Mouse (Mus musculus) macrophage (primary cell): ENCODE data around the gene Olfr960. TPM values are rescaled to one million over a fixed set of nuclear protein-coding genes. Genes with fewer than 3 reads are reported as not detected.

Experiments used
- H3K27ac ChIP-seq: fragments of 350-480 bp; formaldehyde crosslinking; 2 replicates; pipeline ENCODE4 v1.9.0; 2021
- H3K36me3 ChIP-seq: fragments of 350-480 bp; formaldehyde crosslinking; 2 replicates; pipeline ENCODE4 v1.9.0; 2021; ENCODE audit errors: inconsistent target
- H3K4me3 ChIP-seq: fragments of 350-480 bp; formaldehyde crosslinking; 2 replicates; pipeline ENCODE4 v1.9.0; 2021; ENCODE audit errors: inconsistent target
- H3K79me2 ChIP-seq: fragments of 350-480 bp; formaldehyde crosslinking; 2 replicates; pipeline ENCODE4 v1.9.0; 2021; ENCODE audit errors: inconsistent target
- WGBS: methylation state at CpG from one replicate; pipeline ENCODE4 v1.1.7; 2026; ENCODE audit warnings: inconsistent platforms; ENCODE audit not compliant: missing documents; 5-methylcytosine and 5-hydroxymethylcytosine counted together
- polyA plus RNA-seq: library from polyadenylated mRNA; stranded (reverse); fragments of 250-400 nt; gene quantifications from 3 replicates; pipeline ENCODE4 v1.2.4, GENCODE M21; 2018; ENCODE audit warnings: inconsistent platforms
- total RNA-seq, 78 experiments: library from RNA; depleted of rRNA; stranded (reverse); fragments of 250-400 nt; gene quantifications; 1 replicate in 9 of 78; 2 replicates in 24 of 78; 3 replicates in 43 of 78; 4 replicates in 2 of 78; pipeline ENCODE4 v1.2.4; 2018; ENCODE audit warnings: inconsistent platforms in 56 of 78

Gene Olfr960
- total RNA-seq (2018; cell fraction: chromatin; rRNA removed) = not detected
- not detected for total RNA-seq (2018; cell fraction: cytosol; rRNA removed)
- not detected for total RNA-seq (2018; cell fraction: nucleus; rRNA removed)
- not detected in 3 replicates for polyA plus RNA-seq

GRCm38 (mm10) chr9:39621073-39621472 lies at the start of gene Olfr960:
Gene Olfr960, plus strand, starts transcription at chr9:39621373.
- Histone ChIP-seq H3K36me3 (no peaks in the 10 kb centered on the region), H3K4me3 (no peak within 1 kb of the TSS), H3K79me2 (no peaks in the 10 kb centered on the region), H3K27ac (no peak within 1 kb of the TSS)
- 82% methylated on average over 1 of the region's 1 CpGs for WGBS

GRCm38 (mm10) chr9:39575469-39575868 lies 45.7 kb upstream of the Olfr960 start, which contains the start of gene Olfr959:
Gene Olfr959, minus strand, starts transcription at chr9:39575569.
- Histone ChIP-seq H3K36me3 (no peaks in the 10 kb centered on the region), H3K4me3 (no peak within 1 kb of the TSS), H3K27ac (no peak within 1 kb of the TSS), H3K79me2 (no peaks in the 10 kb centered on the region)
- WGBS = 82% methylated on average over 3 of the region's 3 CpGs

GRCm38 (mm10) chr9:39577050-39577449 lies 44.1 kb upstream of the Olfr960 start:
- Histone ChIP-seq H3K27ac (no peak overlapping the region), H3K4me3 (no peak overlapping the region), H3K36me3 (no peaks in the 10 kb centered on the region), H3K79me2 (no peaks in the 10 kb centered on the region)
- WGBS = 86% methylated on average over 5 of the region's 5 CpGs

- WGBS = 2% methylated on average over 16 of the region's 19 CpGs
- H3K4me3 ChIP-seq = no peak overlapping the region
These were observed 18.4 kb upstream of the Olfr960 start for GRCm38 (mm10) chr9:39602536-39603332.

GRCm38 (mm10) chr9:39603333-39603845 lies 17.8 kb upstream of the Olfr960 start:
- Histone ChIP-seq H3K36me3 (no peaks in the 10 kb centered on the region), H3K79me2 (no peaks in the 10 kb centered on the region), H3K27ac (no peak overlapping the region), H3K4me3 (no peak overlapping the region)
- 11% methylated on average over 9 of the region's 9 CpGs for WGBS

More at GRCm38 (mm10) chr9:39602536-39603332, 18.4 kb upstream of the Olfr960 start:
- Histone ChIP-seq H3K79me2 (no peaks in the 10 kb centered on the region), H3K27ac (no peak overlapping the region), H3K36me3 (no peaks in the 10 kb centered on the region)

- WGBS = 4% methylated on average over 8 of the region's 8 CpGs
- H3K4me3 ChIP-seq = no peak within 1 kb of the TSS
These were observed 17.1 kb upstream of the Olfr960 start, which contains the start of gene AW551984 for GRCm38 (mm10) chr9:39603999-39604453. Gene AW551984, minus strand, starts transcription at chr9:39604403.

GRCm38 (mm10) chr9:39608497-39608896 lies 12.7 kb upstream of the Olfr960 start:
- no peaks in the 10 kb centered on the region for H3K36me3 ChIP-seq
- H3K79me2 ChIP-seq = no peaks in the 10 kb centered on the region
- no peak overlapping the region for H3K27ac ChIP-seq
- no peak overlapping the region for H3K4me3 ChIP-seq

More at GRCm38 (mm10) chr9:39603999-39604453, 17.1 kb upstream of the Olfr960 start, which contains the start of gene AW551984:
- Histone ChIP-seq H3K27ac (no peak within 1 kb of the TSS), H3K79me2 (no peaks in the 10 kb centered on the region), H3K36me3 (no peaks in the 10 kb centered on the region)

- no peak within 1 kb of the TSS for H3K4me3 ChIP-seq
- no peaks in the 10 kb centered on the region for H3K36me3 ChIP-seq
- no peaks in the 10 kb centered on the region for H3K79me2 ChIP-seq
- no peak within 1 kb of the TSS for H3K27ac ChIP-seq
- WGBS = 90% methylated on average over 3 of the region's 3 CpGs
These were observed 10.8 kb upstream of the Olfr960 start, which contains the start of gene Olfr148 for GRCm38 (mm10) chr9:39610355-39610754. Gene Olfr148, plus strand, starts transcription at chr9:39610655.

GRCm38 (mm10) chr9:39611953-39612352 lies 9.2 kb upstream of the Olfr960 start:
- H3K4me3 ChIP-seq = no peak overlapping the region
- 40% methylated on average over 1 of the region's 1 CpGs for WGBS

GRCm38 (mm10) chr9:39623783-39624182 lies 2.6 kb downstream of the Olfr960 start:
- Histone ChIP-seq H3K79me2 (no peaks in the 10 kb centered on the region), H3K27ac (no peak overlapping the region), H3K4me3 (no peak overlapping the region), H3K36me3 (no peaks in the 10 kb centered on the region)
- 97% methylated on average over 3 of the region's 3 CpGs for WGBS

More at GRCm38 (mm10) chr9:39611953-39612352, 9.2 kb upstream of the Olfr960 start:
- H3K36me3 ChIP-seq = no peaks in the 10 kb centered on the region
- no peaks in the 10 kb centered on the region for H3K79me2 ChIP-seq
- H3K27ac ChIP-seq = no peak overlapping the region

- H3K36me3 ChIP-seq = no peaks in the 10 kb centered on the region
- 56% methylated on average over 2 of the region's 2 CpGs for WGBS
- H3K79me2 ChIP-seq = no peaks in the 10 kb centered on the region
- H3K4me3 ChIP-seq = no peak overlapping the region
- H3K27ac ChIP-seq = no peak overlapping the region
These were observed 3.5 kb downstream of the Olfr960 start for GRCm38 (mm10) chr9:39624711-39625110.

GRCm38 (mm10) chr9:39629069-39629468 lies 7.9 kb downstream of the Olfr960 start:
- WGBS = 40% methylated on average over 2 of the region's 2 CpGs
- Histone ChIP-seq H3K27ac (no peak overlapping the region), H3K4me3 (no peak overlapping the region), H3K36me3 (no peaks in the 10 kb centered on the region), H3K79me2 (no peaks in the 10 kb centered on the region)

GRCm38 (mm10) chr9:39633913-39634594 lies 12.9 kb downstream of the Olfr960 start:
- 6% methylated on average over 4 of the region's 4 CpGs for WGBS
- no peak overlapping the region for H3K27ac ChIP-seq
- H3K36me3 ChIP-seq = no peaks in the 10 kb centered on the region
- H3K4me3 ChIP-seq = no peak overlapping the region
- H3K79me2 ChIP-seq = no peaks in the 10 kb centered on the region

- H3K36me3 ChIP-seq = no peaks in the 10 kb centered on the region
- no peaks in the 10 kb centered on the region for H3K79me2 ChIP-seq
- H3K4me3 ChIP-seq = no peak within 1 kb of the TSS
- no peak within 1 kb of the TSS for H3K27ac ChIP-seq
These were observed 23.6 kb downstream of the Olfr960 start, which contains the start of gene Olfr961 for GRCm38 (mm10) chr9:39644785-39645184. Gene Olfr961, plus strand, starts transcription at chr9:39645085.
